Mouse (Mus musculus) ES-Bruce4 (cell line): ENCODE data around the gene Nanos2. TPM values are rescaled to one million over a fixed set of nuclear protein-coding genes. Genes with fewer than 3 reads are reported as not detected.

ENCODE experiments used
- H3K27ac ChIP-seq: 2 replicates; pipeline ENCODE4 v1.5.1; 2012; ENCODE audit warnings: low read length, inconsistent platforms; ENCODE audit not compliant: insufficient read depth
- H3K27me3 ChIP-seq: 2 replicates; pipeline ENCODE4 v1.6.1; 2012; ENCODE audit warnings: mild to moderate bottlenecking, low read length, inconsistent platforms; ENCODE audit not compliant: control insufficient read depth, poor library complexity, insufficient read depth, severe bottlenecking
- H3K36me3 ChIP-seq: 2 replicates; pipeline ENCODE4 v1.6.1; 2012; ENCODE audit warnings: inconsistent platforms, mild to moderate bottlenecking, low read length, moderate library complexity; ENCODE audit not compliant: control insufficient read depth, poor library complexity, insufficient read depth, severe bottlenecking
- H3K4me1 ChIP-seq: one replicate; pipeline ENCODE4 v1.8.1; 2011; ENCODE audit warnings: low read length; ENCODE audit not compliant: control insufficient read depth, insufficient read depth
- H3K4me3 ChIP-seq: 2 replicates; pipeline ENCODE4 v1.5.1; 2011; ENCODE audit warnings: low read depth, mild to moderate bottlenecking, low read length
- H3K9ac ChIP-seq: 2 replicates; pipeline ENCODE4 v1.6.1; 2012; ENCODE audit warnings: low read depth, mild to moderate bottlenecking, inconsistent platforms; ENCODE audit not compliant: poor library complexity, severe bottlenecking
- H3K9me3 ChIP-seq: replicated peaks from 2 replicates; pipeline ENCODE4 v1.6.1; 2012; ENCODE audit warnings: mild to moderate bottlenecking, low read length, inconsistent platforms; ENCODE audit not compliant: control insufficient read depth, poor library complexity, insufficient read depth, severe bottlenecking
- CTCF ChIP-seq: IDR thresholded peaks from one replicate; pipeline ENCODE4 v1.8.1; 2011; ENCODE audit warnings: low read depth, low read length
- EP300 ChIP-seq: IDR thresholded peaks from 2 replicates; pipeline ENCODE4 v1.6.1; 2011; ENCODE audit warnings: low read depth, low read length; ENCODE audit not compliant: insufficient read depth
- POLR2A ChIP-seq: IDR thresholded peaks from one replicate; pipeline ENCODE4 v1.8.1; 2011; ENCODE audit warnings: low read length; ENCODE audit not compliant: insufficient read depth
- polyA plus RNA-seq: library from polyadenylated mRNA; stranded (reverse); fragments of >200 nt; gene quantifications from 2 replicates; pipeline ENCODE4 v1.2.4, GENCODE M21; 2011; ENCODE audit warnings: low read depth; ENCODE audit not compliant: missing spikeins, insufficient read depth, insufficient read length

The Nanos2 gene
- polyA plus RNA-seq, 1 experiment: not detected

DNA sequence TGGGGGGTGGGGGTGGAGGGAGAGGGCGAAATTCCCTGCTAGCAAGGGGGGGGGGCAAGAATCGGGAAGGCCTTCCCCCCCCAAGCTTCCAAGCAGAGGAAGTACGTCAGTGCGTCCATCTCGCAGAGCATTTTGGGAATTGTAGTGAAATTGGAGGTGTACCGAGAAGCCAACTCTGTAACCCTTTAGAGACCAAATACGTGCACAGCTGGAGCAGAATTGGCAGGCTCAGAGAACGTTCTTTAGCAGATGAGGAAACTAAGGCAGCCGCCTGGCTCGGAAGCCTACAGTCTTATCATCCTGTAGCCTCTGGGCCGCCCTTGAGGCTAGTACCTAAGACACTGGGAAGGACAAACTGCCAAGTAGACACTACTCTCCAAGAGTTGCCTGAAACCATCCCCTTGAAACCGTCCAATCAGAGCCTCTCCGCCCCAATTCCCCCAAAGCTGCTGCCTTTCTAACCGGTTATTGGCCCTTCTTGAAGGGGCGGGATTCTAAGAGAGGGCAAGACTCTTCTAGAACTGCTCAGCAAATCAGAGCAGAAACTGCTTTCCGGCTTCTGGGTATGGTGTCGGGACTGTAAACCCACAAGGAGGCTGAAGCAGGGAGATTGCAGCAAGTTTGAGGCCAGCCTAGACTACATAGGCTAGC is 15.8 kb downstream of the Nanos2 start:
- Histone ChIP-seq H3K9me3 (no peaks in the 10 kb centered on the region), H3K4me1 (peaks cover 2% of the 10 kb centered on the region), H3K9ac (peak overlapping the region; percentile 90), H3K27ac (peak overlapping the region; percentile 86), H3K36me3 (peaks cover 5% of the 10 kb centered on the region; the same call in 1 of the 2 replicates), H3K4me3 (peak overlapping the region; percentile 81), H3K27me3 (no peaks in the 10 kb centered on the region)
- peak; percentile 80 for TF ChIP-seq POLR2A
- TF ChIP-seq EP300: no peak

DNA sequence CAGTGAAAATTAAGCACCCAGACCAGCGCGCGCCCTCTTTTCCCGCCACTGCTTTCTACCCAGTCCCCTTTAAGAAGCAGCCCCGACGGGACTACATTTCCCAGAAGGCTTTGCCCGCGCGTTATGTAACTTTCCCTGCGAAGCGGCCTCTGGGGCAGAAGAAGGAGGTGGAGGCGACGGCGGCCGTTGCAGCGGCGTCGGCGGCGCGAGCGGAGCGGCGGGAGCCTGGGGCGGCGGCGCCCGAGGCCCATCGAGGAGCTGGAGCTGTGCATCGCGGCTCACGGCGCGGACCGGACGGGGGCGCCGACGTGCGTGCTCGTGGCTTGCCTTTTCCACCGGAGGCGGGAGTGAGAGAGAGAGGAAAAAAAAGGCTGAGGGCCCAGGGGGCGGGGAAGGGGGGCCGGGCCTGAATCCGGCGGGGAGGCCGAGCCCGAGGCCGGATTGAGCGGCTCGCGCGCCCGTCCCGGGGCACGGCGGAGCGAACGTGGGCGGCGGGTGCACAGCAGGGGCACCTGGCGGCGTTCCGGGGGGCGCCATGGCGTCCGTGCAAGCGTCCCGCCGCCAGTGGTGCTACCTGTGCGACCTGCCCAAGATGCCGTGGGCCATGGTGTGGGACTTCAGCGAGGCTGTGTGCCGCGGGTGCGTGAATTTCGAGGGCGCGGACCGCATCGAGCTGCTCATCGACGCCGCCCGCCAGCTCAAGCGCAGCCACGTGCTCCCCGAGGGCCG is 16.9 kb downstream of the Nanos2 start, which contains the start of gene Irf2bp1:
Gene Irf2bp1 (plus strand): TSS at position 143 of the 729 bp plus-strand sequence.
- Histone ChIP-seq H3K36me3 (peaks cover 5% of the 10 kb centered on the region; the same call in 1 of the 2 replicates), H3K27me3 (no peaks in the 10 kb centered on the region), H3K4me3 (peak within 1 kb of the TSS; percentile 82), H3K4me1 (peaks cover under 1% of the 10 kb centered on the region), H3K9ac (peak within 1 kb of the TSS; percentile 90), H3K27ac (peak within 1 kb of the TSS; percentile 86), H3K9me3 (no peaks in the 10 kb centered on the region)
- TF ChIP-seq EP300 (no peak), POLR2A (no peak), CTCF (no peak)

DNA sequence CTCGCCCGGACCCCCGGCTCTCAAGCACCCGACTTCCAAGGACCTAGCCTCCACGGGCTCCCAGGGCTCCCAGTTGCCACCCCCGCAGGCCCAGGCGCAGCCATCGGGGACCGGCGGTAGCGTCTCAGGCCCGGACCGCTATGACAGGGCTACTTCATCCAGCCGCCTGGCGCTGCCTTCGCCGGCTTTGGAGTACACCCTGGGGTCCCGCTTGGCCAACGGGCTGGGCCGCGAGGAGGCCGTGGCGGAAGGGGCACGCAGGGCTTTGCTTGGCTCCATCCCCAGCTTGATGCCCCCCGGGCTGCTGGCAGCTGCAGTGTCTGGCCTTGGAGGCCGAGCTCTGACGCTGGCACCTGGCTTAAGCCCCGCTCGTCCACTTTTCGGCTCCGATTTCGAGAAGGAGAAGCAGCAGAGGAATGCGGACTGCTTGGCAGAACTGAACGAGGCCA is 17.5 kb downstream of the Nanos2 start:
- Histone ChIP-seq H3K4me3 (peak overlapping the region; percentile 82), H3K36me3 (peaks cover 5% of the 10 kb centered on the region; the same call in 1 of the 2 replicates), H3K27ac (peak overlapping the region; percentile 21; the same call in 1 of the 2 replicates), H3K9ac (peak overlapping the region; percentile 90), H3K9me3 (no peaks in the 10 kb centered on the region), H3K27me3 (no peaks in the 10 kb centered on the region), H3K4me1 (no peaks in the 10 kb centered on the region)
- no peak for TF ChIP-seq EP300
- no peak for TF ChIP-seq POLR2A
- no peak for TF ChIP-seq CTCF

DNA sequence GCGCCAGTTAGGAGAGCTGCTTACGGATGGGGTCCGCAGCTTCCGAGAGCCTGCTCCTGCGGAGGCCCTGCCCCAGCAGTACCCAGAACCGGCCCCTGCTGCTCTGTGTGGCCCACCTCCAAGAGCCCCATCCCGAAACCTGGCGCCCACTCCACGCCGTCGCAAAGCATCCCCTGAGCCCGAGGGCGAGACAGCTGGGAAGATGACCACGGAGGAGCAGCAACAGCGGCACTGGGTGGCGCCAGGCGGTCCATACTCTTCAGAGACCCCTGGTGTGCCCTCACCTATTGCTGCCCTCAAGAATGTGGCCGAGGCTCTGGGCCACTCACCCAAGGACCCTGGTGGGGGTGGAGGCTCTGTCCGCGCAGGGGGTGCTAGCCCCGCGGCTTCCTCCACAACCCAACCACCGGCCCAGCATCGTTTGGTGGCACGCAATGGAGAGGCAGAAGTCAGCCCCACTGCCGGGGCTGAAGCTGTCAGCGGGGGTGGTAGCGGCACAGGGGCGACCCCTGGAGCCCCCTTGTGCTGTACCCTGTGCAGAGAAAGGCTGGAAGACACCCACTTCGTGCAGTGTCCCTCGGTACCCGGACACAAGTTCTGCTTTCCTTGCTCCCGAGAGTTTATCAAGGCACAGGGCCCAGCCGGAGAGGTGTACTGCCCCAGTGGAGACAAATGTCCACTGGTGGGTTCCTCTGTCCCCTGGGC is 18.4 kb downstream of the Nanos2 start:
- TF ChIP-seq POLR2A (no peak), EP300 (no peak), CTCF (no peak)
- Histone ChIP-seq H3K4me3 (peak overlapping the region; percentile 82), H3K9ac (peak overlapping the region; percentile 90), H3K9me3 (no peaks in the 10 kb centered on the region), H3K27me3 (no peaks in the 10 kb centered on the region), H3K4me1 (no peaks in the 10 kb centered on the region), H3K27ac (no peak overlapping the region), H3K36me3 (peaks cover 5% of the 10 kb centered on the region; the same call in 1 of the 2 replicates)

DNA sequence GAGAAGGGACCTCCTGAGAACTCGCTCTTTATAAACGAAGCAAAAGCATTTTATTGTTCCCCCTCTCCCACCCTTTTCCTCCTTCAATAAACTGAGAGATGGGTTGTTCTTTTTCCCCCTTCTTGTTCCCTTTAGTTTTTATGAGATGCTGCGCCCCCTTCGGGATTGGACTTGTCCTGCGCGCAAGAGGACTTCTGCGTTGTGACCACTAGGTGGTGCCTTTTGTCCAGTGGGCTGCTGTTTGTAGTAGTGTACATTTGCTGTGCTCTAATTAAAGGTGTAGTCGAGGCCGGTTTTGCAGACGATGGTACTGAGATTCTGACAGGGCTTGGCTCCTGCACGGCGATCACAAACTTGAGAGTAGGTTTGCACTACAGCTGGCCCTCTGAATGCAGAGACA is 19.3 kb downstream of the Nanos2 start:
- TF ChIP-seq CTCF (peak; percentile 100), EP300 (no peak)

More for the DNA sequence above, 19.3 kb downstream of the Nanos2 start:
- no peaks in the 10 kb centered on the region for H3K4me1 ChIP-seq
- no peaks in the 10 kb centered on the region for H3K9me3 ChIP-seq
- no peak overlapping the region for H3K27ac ChIP-seq
- no peak overlapping the region for H3K4me3 ChIP-seq
- H3K27me3 ChIP-seq: no peaks in the 10 kb centered on the region
- peaks cover 5% of the 10 kb centered on the region; the same call in 1 of the 2 replicates for H3K36me3 ChIP-seq
- H3K9ac ChIP-seq: no peak overlapping the region
